13 mouse cellular contexts compared by ENCODE assay signal in the genomic region with DNA sequence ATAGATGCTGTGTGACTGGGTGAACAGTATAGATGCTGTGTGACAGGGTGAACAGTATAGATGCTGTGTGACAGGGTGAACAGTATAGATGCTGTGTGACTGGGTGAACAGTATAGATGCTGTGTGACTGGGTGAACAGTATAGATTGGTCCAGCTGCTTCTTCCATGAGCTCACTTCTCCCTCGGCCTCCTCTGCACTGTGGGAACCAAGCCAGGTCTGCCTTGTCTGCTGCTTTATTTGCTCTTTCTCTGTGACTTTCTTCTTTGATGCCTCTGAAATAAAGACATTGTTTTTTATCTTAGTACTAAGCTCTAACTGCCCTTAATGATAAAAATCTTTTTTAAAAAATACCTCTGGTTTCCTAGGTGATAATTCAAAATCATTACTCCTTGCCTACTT.
"Had no signal": no experiment of that assay in that cellular context is flagged by ENCODE, and none has a peak within 500 bp of the region (broad histone marks: within the 10 kb centered on the region; RNA-seq: fewer than 3 reads in every experiment).

No protein-coding gene starts in this region.

- DNase-seq: gastrocnemius, adult 2 months; gastrocnemius, postnatal 10 days; gastrocnemius, postnatal 25 days; heart, adult 18-20 months; heart, postnatal 10 days; heart, postnatal 4 days; kidney, adult 18-20 months; kidney, adult 8-10 months; kidney, postnatal 10 days; kidney, postnatal 25 days; kidney, postnatal 4 days; liver; liver, embryonic 13.5 days had no signal
